Mouse (Mus musculus) neutrophil, adult 83 days (primary cell): ENCODE results near the gene Tm2d3. TPM values are rescaled to one million over a fixed set of nuclear protein-coding genes. Genes with fewer than 3 reads are reported as not detected.

Source experiments
- total RNA-seq, 2 experiments: library from RNA; stranded (reverse); gene quantifications; one replicate each; pipeline ENCODE4 v1.2.4; 2023

Gene Tm2d3
- 10 to 100 TPM in 1 of 2 experiments, 1 to 10 TPM in 1; 10.0 to 17.9 TPM for total RNA-seq

GRCm38 (mm10) chr7:65690869-65691268 lies at the start of gene Tm2d3:
Tm2d3 (plus strand) TSS chr7:65691169.

GRCm38 (mm10) chr7:65644643-65645351 lies 46.2 kb upstream of the Tm2d3 start, which contains the start of gene Tarsl2:
Tarsl2 (plus strand) TSS chr7:65644898.

Other genes with a start within 250 kb of the Tm2d3 start
- 1 to 10 TPM; 2.8 to 3.4 TPM for gene Tjp1, start 163.4 kb upstream of the Tm2d3 start, total RNA-seq
- 1 to 10 TPM; 7.5 to 9.1 TPM for gene Tarsl2, start 46.3 kb upstream of the Tm2d3 start, total RNA-seq
- gene Pcsk6, start 170.6 kb downstream of the Tm2d3 start, total RNA-seq: 1 to 10 TPM; 1.3 TPM